Mouse (Mus musculus) testis, adult 2 months (tissue): ENCODE results near the gene Ifih1. TPM values are rescaled to one million over a fixed set of nuclear protein-coding genes. Genes with fewer than 3 reads are reported as not detected.

Experiments
- H3K27ac ChIP-seq: fragments of 200-500 bp; 2 replicates; pipeline ENCODE4 v1.5.1; 2012; ENCODE audit warnings: low read depth, low read length; ENCODE audit not compliant: control insufficient read depth, insufficient read depth
- H3K27me3 ChIP-seq: fragments of 200-500 bp; 2 replicates; pipeline ENCODE4 v1.6.1; 2012; ENCODE audit warnings: mild to moderate bottlenecking, low read length, moderate library complexity; ENCODE audit not compliant: control insufficient read depth, insufficient read depth
- H3K36me3 ChIP-seq: fragments of 200-500 bp; 2 replicates; pipeline ENCODE4 v1.6.1; 2012; ENCODE audit warnings: mild to moderate bottlenecking, low read length; ENCODE audit not compliant: control insufficient read depth, insufficient read depth
- H3K4me1 ChIP-seq: fragments of 200-500 bp; 2 replicates; pipeline ENCODE4 v1.6.1; 2012; ENCODE audit warnings: low read length; ENCODE audit not compliant: control insufficient read depth, insufficient read depth
- H3K4me3 ChIP-seq: fragments of 200-500 bp; 2 replicates; pipeline ENCODE4 v1.5.1; 2012; ENCODE audit warnings: low read depth, mild to moderate bottlenecking, low read length, moderate library complexity, mixed read lengths; ENCODE audit not compliant: control insufficient read depth
- CTCF ChIP-seq: fragments of 200-500 bp; IDR thresholded peaks from 2 replicates; pipeline ENCODE4 v1.5.1; 2012; ENCODE audit warnings: low read depth, mild to moderate bottlenecking, inconsistent platforms, low read length, moderate library complexity; ENCODE audit not compliant: control insufficient read depth, insufficient read depth, insufficient replicate concordance
- POLR2A ChIP-seq: fragments of 200-500 bp; IDR thresholded peaks from 2 replicates; pipeline ENCODE4 v1.6.1; 2012; ENCODE audit warnings: low read depth, mild to moderate bottlenecking, inconsistent platforms, low read length, moderate library complexity; ENCODE audit not compliant: control insufficient read depth
- polyA plus RNA-seq: library from polyadenylated mRNA; depleted of rRNA; stranded (reverse); fragments of >200 nt; gene quantifications from 2 replicates; pipeline ENCODE4 v1.2.3, GENCODE M21; 2012

Gene Ifih1
- polyA plus RNA-seq, 1 experiment: 0.26 TPM

GRCm38 (mm10) chr2:62627728-62628127 is 18.3 kb downstream of the Ifih1 start:
- Histone ChIP-seq H3K4me3 (no peak overlapping the region), H3K4me1 (no peaks in the 10 kb centered on the region), H3K27me3 (no peaks in the 10 kb centered on the region), H3K36me3 (no peaks in the 10 kb centered on the region), H3K27ac (no peak overlapping the region)
- TF ChIP-seq POLR2A (no peak), CTCF (no peak)

GRCm38 (mm10) chr2:62623024-62623441 is 23.0 kb downstream of the Ifih1 start:
- H3K27me3 ChIP-seq: no peaks in the 10 kb centered on the region
- H3K27ac ChIP-seq: no peak overlapping the region
- H3K4me3 ChIP-seq: no peak overlapping the region
- H3K4me1 ChIP-seq: no peaks in the 10 kb centered on the region
- H3K36me3 ChIP-seq: no peaks in the 10 kb centered on the region
- TF ChIP-seq POLR2A (no peak), CTCF (no peak)

DNA sequence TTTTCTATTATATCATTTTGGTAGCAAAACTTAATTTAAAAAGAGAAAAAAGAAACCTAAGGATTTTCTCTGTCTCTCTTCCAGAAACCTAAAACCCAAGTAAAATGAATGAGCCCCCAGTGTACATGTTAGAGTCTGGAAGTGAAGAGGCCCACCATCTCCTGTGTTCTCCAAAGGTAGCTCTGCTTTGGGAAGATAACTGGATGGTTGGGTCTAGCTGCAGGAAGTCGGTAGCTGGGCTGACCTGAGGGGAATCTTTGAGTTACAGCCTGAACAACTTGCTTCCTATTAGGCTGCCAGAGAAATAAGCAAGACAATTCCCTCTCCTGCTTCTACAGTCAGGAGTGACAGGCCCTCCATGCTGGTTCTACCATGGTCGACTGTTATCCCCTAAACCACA is 26.4 kb downstream of the Ifih1 start:
- Histone ChIP-seq H3K4me3 (no peak overlapping the region), H3K4me1 (no peaks in the 10 kb centered on the region), H3K27ac (no peak overlapping the region), H3K36me3 (no peaks in the 10 kb centered on the region), H3K27me3 (no peaks in the 10 kb centered on the region)
- TF ChIP-seq POLR2A: no peak

- no peak overlapping the region for H3K27ac ChIP-seq
- no peak overlapping the region for H3K4me3 ChIP-seq
- TF ChIP-seq CTCF (no peak), POLR2A (no peak)
- H3K36me3 ChIP-seq: no peaks in the 10 kb centered on the region
- H3K27me3 ChIP-seq: no peaks in the 10 kb centered on the region
- H3K4me1 ChIP-seq: no peaks in the 10 kb centered on the region
Observed at GRCm38 (mm10) chr2:62618934-62619341, 27.1 kb downstream of the Ifih1 start.

DNA sequence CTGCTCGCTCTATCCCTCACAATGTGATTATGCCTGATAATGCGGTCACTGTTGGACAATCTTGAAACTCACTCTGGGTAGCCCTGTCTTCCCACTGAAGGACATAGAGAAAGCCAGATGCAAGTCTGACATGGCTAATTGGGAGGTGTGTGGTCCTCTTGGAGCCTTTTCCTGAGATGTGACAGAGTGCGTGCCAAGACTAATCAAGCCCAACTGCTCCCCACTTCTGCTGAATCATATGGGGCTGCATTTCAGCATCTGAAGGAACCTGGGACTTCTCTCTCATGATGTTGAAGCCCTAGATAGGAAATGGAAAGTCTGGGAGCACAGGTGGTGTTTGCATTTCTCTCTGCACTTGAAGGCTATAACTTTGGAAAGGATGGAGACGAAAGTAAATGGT is 32.9 kb downstream of the Ifih1 start:
- H3K27ac ChIP-seq: no peak overlapping the region
- TF ChIP-seq POLR2A (no peak), CTCF (no peak)
- no peaks in the 10 kb centered on the region for H3K4me1 ChIP-seq
- H3K4me3 ChIP-seq: no peak overlapping the region
- H3K36me3 ChIP-seq: no peaks in the 10 kb centered on the region
- H3K27me3 ChIP-seq: no peaks in the 10 kb centered on the region

- no peak for TF ChIP-seq CTCF
- no peak for TF ChIP-seq POLR2A
- no peaks in the 10 kb centered on the region for H3K36me3 ChIP-seq
Observed at GRCm38 (mm10) chr2:62606205-62606604, 39.9 kb downstream of the Ifih1 start.

DNA sequence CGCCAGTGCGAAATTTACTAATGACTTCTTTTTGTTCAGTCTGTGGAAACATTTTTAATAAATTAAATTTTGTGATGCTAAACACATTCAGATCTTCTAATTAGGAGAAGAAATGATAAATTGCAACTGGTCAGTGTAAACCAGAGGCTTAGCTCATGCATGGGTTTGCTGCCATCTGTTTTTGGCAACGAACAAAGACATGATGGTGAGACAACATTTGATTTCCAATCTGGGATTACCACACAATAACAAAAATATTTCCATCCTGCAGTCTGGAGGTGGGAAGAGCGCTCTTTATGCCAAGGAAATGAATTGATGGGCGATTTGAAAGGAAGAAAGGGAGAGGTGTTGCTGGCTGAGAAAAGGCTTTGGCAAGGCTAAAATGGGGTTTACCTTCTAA is 42.5 kb downstream of the Ifih1 start:
- no peaks in the 10 kb centered on the region for H3K4me1 ChIP-seq
- TF ChIP-seq POLR2A (no peak), CTCF (no peak)
- no peak overlapping the region for H3K27ac ChIP-seq
- H3K4me3 ChIP-seq: no peak overlapping the region
- H3K36me3 ChIP-seq: no peaks in the 10 kb centered on the region
- no peaks in the 10 kb centered on the region for H3K27me3 ChIP-seq

More at GRCm38 (mm10) chr2:62606205-62606604, 39.9 kb downstream of the Ifih1 start:
- H3K27ac ChIP-seq: no peak overlapping the region
- no peak overlapping the region; the same call in 1 of the 2 replicates for H3K4me3 ChIP-seq
- no peaks in the 10 kb centered on the region for H3K27me3 ChIP-seq
- H3K4me1 ChIP-seq: no peaks in the 10 kb centered on the region

DNA sequence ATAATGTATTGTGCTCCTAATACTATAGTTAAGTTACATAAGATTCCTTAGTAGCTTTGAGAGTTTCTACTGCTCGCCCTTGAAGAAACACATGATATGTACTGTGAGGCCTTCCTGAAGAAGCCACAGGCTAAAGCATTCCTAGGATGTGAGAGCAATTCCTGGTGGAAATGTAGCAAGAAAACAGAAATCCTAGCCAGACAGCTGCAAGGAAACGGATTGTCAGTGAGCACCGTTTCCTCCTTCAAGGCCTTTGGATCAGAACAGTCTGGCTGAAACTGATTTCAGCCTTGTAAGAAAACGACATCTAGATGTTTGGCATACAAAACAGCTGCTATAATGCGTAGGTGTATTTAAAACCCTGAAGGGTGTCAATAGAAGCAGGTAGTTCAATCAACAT is 49.5 kb downstream of the Ifih1 start:
- H3K27ac ChIP-seq: no peak overlapping the region
- no peaks in the 10 kb centered on the region for H3K27me3 ChIP-seq
- H3K36me3 ChIP-seq: no peaks in the 10 kb centered on the region
- H3K4me3 ChIP-seq: no peak overlapping the region
- no peaks in the 10 kb centered on the region for H3K4me1 ChIP-seq
- no peak for TF ChIP-seq POLR2A
- no peak for TF ChIP-seq CTCF
